Mouse (Mus musculus) G1E (cell line): ENCODE data around the gene Fgfbp3. TPM values are rescaled to one million over a fixed set of nuclear protein-coding genes. Genes with fewer than 3 reads are reported as not detected.

Experiments used
- ATAC-seq: 2 replicates; pipeline ENCODE4 v1.8.0; 2016; ENCODE audit warnings: mild to moderate bottlenecking; ENCODE audit not compliant: insufficient number of reproducible peaks, poor library complexity, low FRiP score, severe bottlenecking; ENCODE audit errors: extremely low read depth
- DNase-seq: peaks from one replicate; pipeline ENCODE4 v3.0.0; 2012; ENCODE audit warnings: low spot score
- H3K27me3 ChIP-seq: 2 replicates; pipeline ENCODE4 v1.6.1; 2012; ENCODE audit warnings: mild to moderate bottlenecking, low read length, inconsistent platforms; ENCODE audit not compliant: insufficient read depth
- H3K36me3 ChIP-seq: replicated peaks from 2 replicates; pipeline ENCODE3; 2012; ENCODE audit warnings: mild to moderate bottlenecking, inconsistent platforms
- H3K4me1 ChIP-seq: 2 replicates; pipeline ENCODE4 v1.6.1; 2012; ENCODE audit warnings: low read depth, low read length, inconsistent platforms, mixed read lengths; ENCODE audit not compliant: insufficient read depth
- H3K4me3 ChIP-seq: 2 replicates; pipeline ENCODE4 v1.5.1; 2012; ENCODE audit warnings: low read depth, mild to moderate bottlenecking, inconsistent platforms, low read length, moderate library complexity, mixed read lengths
- H3K9me3 ChIP-seq: replicated peaks from 2 replicates; pipeline ENCODE4 v1.6.1; 2012; ENCODE audit warnings: inconsistent platforms
- CTCF ChIP-seq: IDR thresholded peaks from 2 replicates; pipeline ENCODE4 v1.5.1; 2012; ENCODE audit warnings: low read depth, low read length, inconsistent platforms, mixed read lengths
- GATA1 ChIP-seq: IDR thresholded peaks from 2 replicates; pipeline ENCODE4 v1.6.1; 2012; ENCODE audit warnings: borderline replicate concordance, low read length, inconsistent platforms, mixed read lengths
- GATA2 ChIP-seq: IDR thresholded peaks from 2 replicates; pipeline ENCODE4 v1.6.1; 2012; ENCODE audit warnings: low read depth, low read length, inconsistent platforms, borderline replicate concordance
- POLR2AphosphoS5 ChIP-seq: IDR thresholded peaks from 2 replicates; pipeline ENCODE4 v1.6.1; 2012; ENCODE audit warnings: low read depth, low read length, inconsistent platforms; ENCODE audit not compliant: insufficient replicate concordance
- TAL1 ChIP-seq: conservative IDR thresholded peaks from 2 replicates; pipeline ENCODE4 v1.6.1; 2012; ENCODE audit warnings: low read depth, low read length, inconsistent platforms, mixed read lengths
- polyA plus RNA-seq: library from polyadenylated mRNA; stranded (reverse); fragments of >175 nt; gene quantifications from 2 replicates; pipeline ENCODE4 v1.2.3, GENCODE M21; 2012
- total RNA-seq, 2 experiments: library from RNA; stranded (forward) in 1 of 2; stranded (reverse) in 1 of 2; fragments of 200-1000 nt in 1 of 2; fragments of >200 nt in 1 of 2; fragmentation: Nextera tagmentation in 1 of 2; gene quantifications; 2 replicates each; pipeline ENCODE4 v1.2.3; 2014 to 2017

Gene Fgfbp3
- total and polyA plus RNA-seq, 3 experiments, result 1.9 to 7.7 (median 5.6) TPM

- Histone ChIP-seq H3K4me3 (no peak overlapping the region), H3K36me3 (peaks cover 3% of the 10 kb centered on the region), H3K9me3 (no peaks in the 10 kb centered on the region), H3K4me1 (peaks cover 19% of the 10 kb centered on the region), H3K27me3 (peaks cover 17% of the 10 kb centered on the region)
- no peak for TF ChIP-seq GATA2
- TF ChIP-seq POLR2AphosphoS5, result no peak
- no peak for TF ChIP-seq CTCF
- no peak for TF ChIP-seq GATA1
- no peak for TF ChIP-seq TAL1
- DNase-seq (no peak), ATAC-seq (no peak)
Observed at GRCm38 (mm10) chr19:36913064-36913463, 6.4 kb downstream of the Fgfbp3 start.

GRCm38 (mm10) chr19:36910424-36911045 lies 8.9 kb downstream of the Fgfbp3 start:
- TF ChIP-seq GATA2, result no peak
- TF ChIP-seq TAL1, result no peak
- TF ChIP-seq CTCF, result no peak
- TF ChIP-seq GATA1, result no peak
- no peak for TF ChIP-seq POLR2AphosphoS5
- Histone ChIP-seq H3K4me3 (no peak overlapping the region), H3K4me1 (peaks cover 9% of the 10 kb centered on the region; the same call in 1 of the 2 replicates)

GRCm38 (mm10) chr19:36909676-36910292 lies 9.6 kb downstream of the Fgfbp3 start:
- TF ChIP-seq GATA2 (no peak), POLR2AphosphoS5 (no peak), CTCF (peak; percentile 70), GATA1 (no peak), TAL1 (no peak)
- no peaks in the 10 kb centered on the region for H3K36me3 ChIP-seq
- ATAC-seq, result no peak

More at GRCm38 (mm10) chr19:36910424-36911045, 8.9 kb downstream of the Fgfbp3 start:
- ATAC-seq, result no peak
- Histone ChIP-seq H3K36me3 (no peaks in the 10 kb centered on the region), H3K9me3 (no peaks in the 10 kb centered on the region), H3K27me3 (peaks cover 14% of the 10 kb centered on the region)
- DNase-seq, result no peak

GRCm38 (mm10) chr19:36909150-36909549 lies 10.3 kb downstream of the Fgfbp3 start:
- TF ChIP-seq GATA1 (no peak), GATA2 (no peak), TAL1 (no peak), CTCF (no peak), POLR2AphosphoS5 (no peak)
- Histone ChIP-seq H3K4me3 (no peak overlapping the region), H3K27me3 (peaks cover 17% of the 10 kb centered on the region), H3K36me3 (no peaks in the 10 kb centered on the region), H3K4me1 (peaks cover 13% of the 10 kb centered on the region), H3K9me3 (no peaks in the 10 kb centered on the region)
- ATAC-seq (no peak), DNase-seq (no peak)

More at GRCm38 (mm10) chr19:36909676-36910292, 9.6 kb downstream of the Fgfbp3 start:
- Histone ChIP-seq H3K27me3 (peaks cover 14% of the 10 kb centered on the region), H3K4me1 (peaks cover 9% of the 10 kb centered on the region; the same call in 1 of the 2 replicates), H3K9me3 (no peaks in the 10 kb centered on the region), H3K4me3 (no peak overlapping the region)
- DNase-seq, result peak; percentile 52

- Histone ChIP-seq H3K4me1 (peaks cover 5% of the 10 kb centered on the region), H3K4me3 (no peak overlapping the region; the same call in 1 of the 2 replicates), H3K36me3 (no peaks in the 10 kb centered on the region), H3K27me3 (peaks cover 5% of the 10 kb centered on the region; the same call in 1 of the 2 replicates), H3K9me3 (no peaks in the 10 kb centered on the region)
- no peak for ATAC-seq
- no peak for TF ChIP-seq CTCF
- TF ChIP-seq POLR2AphosphoS5, result no peak
- no peak for TF ChIP-seq GATA2
- TF ChIP-seq GATA1, result no peak
- TF ChIP-seq TAL1, result no peak
- DNase-seq, result no peak
Observed at GRCm38 (mm10) chr19:36904211-36905007, 15.0 kb downstream of the Fgfbp3 start.

GRCm38 (mm10) chr19:36903377-36903776 lies 16.0 kb downstream of the Fgfbp3 start:
- TF ChIP-seq GATA2 (no peak), POLR2AphosphoS5 (no peak), CTCF (no peak), TAL1 (no peak), GATA1 (no peak)

More at GRCm38 (mm10) chr19:36903377-36903776, 16.0 kb downstream of the Fgfbp3 start:
- Histone ChIP-seq H3K27me3 (peaks cover 5% of the 10 kb centered on the region; the same call in 1 of the 2 replicates), H3K9me3 (no peaks in the 10 kb centered on the region), H3K4me1 (peaks cover 5% of the 10 kb centered on the region), H3K36me3 (no peaks in the 10 kb centered on the region), H3K4me3 (no peak overlapping the region)
- no peak for DNase-seq
- no peak for ATAC-seq
